Mouse (Mus musculus): Measurements from ENCODE around the gene Olfml2b. TPM values are rescaled to one million over a fixed set of nuclear protein-coding genes. Genes with fewer than 3 reads are reported as not detected.

Gene Olfml2b
- polyA plus RNA-seq, 1 experiment from 2014 or later = 13.0 TPM

DNA sequence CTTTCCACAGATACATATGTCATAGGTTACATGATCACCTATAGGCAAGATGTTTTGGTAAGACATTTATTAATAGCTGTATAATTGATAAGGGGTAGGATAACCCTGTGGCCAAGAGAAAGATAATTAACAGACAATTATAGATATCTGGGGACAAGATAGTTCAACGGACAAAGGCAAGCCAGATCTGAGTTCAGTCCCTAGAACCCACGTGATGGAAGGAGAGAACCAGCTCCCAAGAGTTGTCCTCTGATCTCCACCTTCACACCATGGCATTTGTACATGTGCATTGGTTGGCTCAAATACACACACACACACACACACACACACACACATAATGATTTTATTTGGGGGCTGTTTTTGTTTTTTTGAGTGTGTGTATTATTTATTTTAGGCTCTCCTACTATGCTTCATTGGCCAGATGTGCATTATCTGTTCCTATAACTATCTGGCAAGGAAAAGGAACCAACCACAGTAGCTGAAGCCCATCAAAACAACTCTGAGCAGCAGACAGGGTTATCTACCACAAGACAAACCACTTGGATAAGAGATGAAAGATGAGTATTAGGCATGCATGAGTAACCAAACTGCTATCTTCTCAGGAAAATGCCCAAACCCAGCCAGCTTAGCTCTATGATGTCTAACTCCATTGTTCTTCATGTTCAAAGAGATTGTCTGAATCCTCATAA lies 24.5 kb upstream of the Olfml2b start:
- no peak overlapping the region for H3K4me3 ChIP-seq
- no peaks in the 10 kb centered on the region for H3K4me1 ChIP-seq
- 90% methylated on average over 2 of the region's 2 CpGs for WGBS
- H3K27me3 ChIP-seq = no peaks in the 10 kb centered on the region
- H3K4me2 ChIP-seq = no peak overlapping the region
- peaks cover 6% of the 10 kb centered on the region; the same call in 1 of the 2 replicates for H3K9me3 ChIP-seq
- H3K9ac ChIP-seq = no peak overlapping the region
- ATAC-seq (ENCODE audit: insufficient number of reproducible peaks, insufficient read depth, low FRiP score, low TSS enrichment, low read depth) = no peak
- H3K27ac ChIP-seq = no peak overlapping the region
- H3K36me3 ChIP-seq = no peaks in the 10 kb centered on the region

DNA sequence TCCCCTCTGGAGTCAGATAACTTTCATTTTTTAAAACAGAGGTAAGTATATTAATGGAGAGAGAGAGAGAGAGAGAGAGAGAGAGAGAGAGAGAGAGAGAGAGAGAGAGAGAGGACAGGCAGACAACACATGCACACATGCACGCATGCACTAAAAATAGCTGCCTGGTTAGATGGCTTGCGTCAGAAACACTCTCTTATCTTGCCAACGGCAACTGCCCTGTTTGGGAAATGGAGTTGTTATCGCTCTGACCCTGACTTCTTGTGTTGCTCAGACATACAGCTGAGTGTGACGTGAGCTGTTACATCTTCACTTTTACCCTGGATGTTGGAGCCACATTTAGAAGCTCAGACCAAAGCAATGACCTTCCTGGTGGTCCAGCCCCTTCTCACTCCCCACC lies 21.4 kb upstream of the Olfml2b start:
- no peaks in the 10 kb centered on the region for H3K36me3 ChIP-seq
- no peak for ATAC-seq (ENCODE audit: insufficient number of reproducible peaks, insufficient read depth, low FRiP score, low TSS enrichment, low read depth)
- H3K9me3 ChIP-seq = peaks cover 6% of the 10 kb centered on the region; the same call in 1 of the 2 replicates
- H3K27ac ChIP-seq = no peak overlapping the region
- H3K27me3 ChIP-seq = no peaks in the 10 kb centered on the region
- H3K4me3 ChIP-seq = no peak overlapping the region
- H3K9ac ChIP-seq = no peak overlapping the region
- no peak overlapping the region for H3K4me2 ChIP-seq
- WGBS = 71% methylated on average over 5 of the region's 5 CpGs
- H3K4me1 ChIP-seq = no peaks in the 10 kb centered on the region

DNA sequence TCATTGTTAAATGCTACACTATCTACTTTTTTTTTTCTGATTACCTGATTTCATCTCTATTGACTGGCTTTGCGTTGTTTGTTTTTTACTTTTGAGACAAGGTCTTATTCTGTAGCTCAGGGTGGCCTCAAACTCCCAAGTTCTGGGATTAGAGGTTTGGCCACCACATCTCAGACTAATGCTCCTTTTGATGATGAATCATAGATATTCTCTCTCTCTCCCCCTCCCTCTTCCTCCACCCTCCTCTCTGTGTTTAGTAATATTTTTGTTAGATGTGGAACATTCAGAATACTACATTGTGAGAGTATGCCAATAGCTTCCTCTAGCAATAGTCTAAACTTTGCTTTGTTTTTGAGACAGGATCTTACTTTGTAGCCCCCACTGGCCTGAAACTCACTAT lies 20.9 kb upstream of the Olfml2b start:
- H3K4me2 ChIP-seq = no peak overlapping the region
- no peak overlapping the region for H3K27ac ChIP-seq
- no peaks in the 10 kb centered on the region for H3K36me3 ChIP-seq
- no peaks in the 10 kb centered on the region for H3K27me3 ChIP-seq
- no peaks in the 10 kb centered on the region for H3K4me1 ChIP-seq
- H3K9me3 ChIP-seq = peaks cover 6% of the 10 kb centered on the region; the same call in 1 of the 2 replicates
- WGBS = 89% methylated on average over 1 of the region's 1 CpGs
- no peak overlapping the region for H3K9ac ChIP-seq
- ATAC-seq (ENCODE audit: insufficient number of reproducible peaks, insufficient read depth, low FRiP score, low TSS enrichment, low read depth) = no peak
- no peak overlapping the region for H3K4me3 ChIP-seq

DNA sequence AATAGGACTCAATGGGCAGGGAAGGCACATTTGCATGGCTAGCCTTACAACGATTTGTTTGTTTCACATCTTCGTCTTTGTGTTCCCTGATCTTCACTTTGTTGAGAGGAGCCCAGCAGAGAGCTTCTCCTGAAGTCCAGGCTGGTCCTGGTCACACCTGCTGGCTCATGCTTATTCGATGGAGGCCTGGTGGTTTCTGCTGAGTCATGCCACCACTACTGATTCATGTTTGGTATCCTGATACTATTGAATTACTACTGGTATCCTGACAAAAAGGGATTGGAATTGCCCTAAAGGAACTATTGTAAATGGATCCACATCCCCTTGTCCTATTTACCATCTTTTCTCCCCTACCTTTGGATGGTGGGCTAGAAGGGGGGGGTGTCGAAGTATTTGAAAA lies 13.8 kb upstream of the Olfml2b start:
- no peak for ATAC-seq (ENCODE audit: insufficient number of reproducible peaks, insufficient read depth, low FRiP score, low TSS enrichment, low read depth)
- H3K36me3 ChIP-seq = no peaks in the 10 kb centered on the region

GRCm38 (mm10) chr1:170631571-170631970 lies 12.8 kb upstream of the Olfml2b start:
- H3K9me3 ChIP-seq = no peaks in the 10 kb centered on the region
- H3K27me3 ChIP-seq = no peaks in the 10 kb centered on the region
- no peaks in the 10 kb centered on the region for H3K4me1 ChIP-seq
- no peak for ATAC-seq (ENCODE audit: insufficient number of reproducible peaks, insufficient read depth, low FRiP score, low TSS enrichment, low read depth)
- H3K9ac ChIP-seq = no peak overlapping the region
- H3K4me3 ChIP-seq = no peak overlapping the region
- WGBS = 91% methylated on average over 5 of the region's 5 CpGs
- no peak overlapping the region for H3K27ac ChIP-seq
- no peak overlapping the region for H3K4me2 ChIP-seq
- H3K36me3 ChIP-seq = no peaks in the 10 kb centered on the region

More for the DNA sequence above, 13.8 kb upstream of the Olfml2b start:
- Histone ChIP-seq H3K4me2 (no peak overlapping the region), H3K9ac (no peak overlapping the region), H3K27me3 (no peaks in the 10 kb centered on the region), H3K4me1 (no peaks in the 10 kb centered on the region), H3K9me3 (no peaks in the 10 kb centered on the region), H3K27ac (no peak overlapping the region), H3K4me3 (no peak overlapping the region)
- WGBS = 77% methylated on average over 4 of the region's 4 CpGs

- Histone ChIP-seq H3K4me2 (no peak overlapping the region), H3K36me3 (no peaks in the 10 kb centered on the region), H3K27me3 (no peaks in the 10 kb centered on the region), H3K4me1 (no peaks in the 10 kb centered on the region), H3K27ac (no peak overlapping the region), H3K9ac (no peak overlapping the region), H3K9me3 (no peaks in the 10 kb centered on the region), H3K4me3 (no peak overlapping the region)
- no peak for ATAC-seq (ENCODE audit: insufficient number of reproducible peaks, insufficient read depth, low FRiP score, low TSS enrichment, low read depth)
- 19% methylated on average over 3 of the region's 3 CpGs for WGBS
Measured at GRCm38 (mm10) chr1:170632385-170632784, 11.9 kb upstream of the Olfml2b start.

DNA sequence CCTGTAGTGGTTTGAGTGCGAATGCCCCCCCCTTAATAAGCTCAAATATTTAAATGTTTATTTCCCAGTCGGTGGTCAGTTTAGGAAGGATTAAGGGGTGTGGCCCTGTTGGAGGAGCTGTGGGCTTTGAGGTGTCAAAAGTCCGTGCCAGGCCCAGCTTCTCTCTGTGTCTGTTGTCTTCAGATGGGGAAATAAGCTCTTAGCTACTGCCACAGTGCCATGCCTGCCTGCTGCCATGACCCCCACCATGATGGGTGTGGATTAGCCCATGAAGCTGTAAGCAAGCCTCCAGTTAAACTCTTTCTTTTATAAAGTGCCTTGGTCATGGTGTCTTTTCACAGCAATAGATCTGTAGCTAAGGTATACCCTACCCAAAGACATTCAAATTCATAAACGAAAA lies 11.5 kb upstream of the Olfml2b start:
- Histone ChIP-seq H3K4me3 (no peak overlapping the region), H3K4me1 (no peaks in the 10 kb centered on the region), H3K4me2 (no peak overlapping the region), H3K36me3 (no peaks in the 10 kb centered on the region), H3K9me3 (no peaks in the 10 kb centered on the region), H3K9ac (no peak overlapping the region), H3K27ac (no peak overlapping the region), H3K27me3 (no peaks in the 10 kb centered on the region)
- no peak for ATAC-seq (ENCODE audit: insufficient number of reproducible peaks, insufficient read depth, low FRiP score, low TSS enrichment, low read depth)
- WGBS = 67% methylated on average over 4 of the region's 4 CpGs

- H3K4me3 ChIP-seq = no peak overlapping the region
- H3K9me3 ChIP-seq = no peaks in the 10 kb centered on the region
- no peaks in the 10 kb centered on the region for H3K36me3 ChIP-seq
- no peak overlapping the region for H3K4me2 ChIP-seq
- no peaks in the 10 kb centered on the region for H3K4me1 ChIP-seq
- no peak overlapping the region for H3K27ac ChIP-seq
- no peak for ATAC-seq (ENCODE audit: insufficient number of reproducible peaks, insufficient read depth, low FRiP score, low TSS enrichment, low read depth)
- H3K27me3 ChIP-seq = no peaks in the 10 kb centered on the region
- no peak overlapping the region for H3K9ac ChIP-seq
- 84% methylated on average over 7 of the region's 7 CpGs for WGBS
Measured at GRCm38 (mm10) chr1:170638941-170639340, 5.4 kb upstream of the Olfml2b start.

DNA sequence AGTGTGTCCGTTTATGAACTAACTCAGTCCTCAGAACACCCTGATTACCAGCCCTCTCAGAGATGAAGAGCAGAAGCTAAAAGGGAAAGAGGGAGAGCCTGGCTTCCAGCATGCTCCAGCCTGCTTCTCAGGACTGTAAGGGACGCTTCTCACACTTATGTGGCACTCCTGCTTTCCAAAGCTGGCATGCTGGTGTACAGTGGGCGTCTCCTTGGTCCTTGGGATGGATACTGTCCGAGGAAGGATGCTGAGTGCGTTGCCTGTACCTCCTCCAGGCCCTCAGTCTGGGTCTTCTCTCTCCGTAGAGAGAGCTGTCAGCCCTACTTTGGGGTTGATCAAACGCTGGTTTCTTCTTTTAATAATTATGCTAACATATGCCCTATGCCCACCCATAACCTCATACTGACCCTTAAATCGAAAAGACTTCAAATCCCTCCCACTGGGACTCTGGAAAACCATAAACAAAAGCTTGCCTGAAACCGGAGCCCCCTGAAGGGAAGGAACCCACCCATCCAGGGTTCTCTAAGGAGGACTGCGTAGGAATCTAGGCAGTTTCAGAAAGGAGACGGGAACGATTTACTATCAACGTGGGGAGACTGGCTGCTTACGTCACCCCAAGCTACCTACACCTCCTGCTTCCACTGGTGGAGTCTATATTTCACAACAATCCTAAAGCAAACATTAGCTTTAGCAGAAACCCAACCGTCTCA lies 1.7 kb downstream of the Olfml2b start:
- H3K4me3 ChIP-seq = peak overlapping the region; percentile 11

GRCm38 (mm10) chr1:170646606-170647287 lies 2.4 kb downstream of the Olfml2b start:
- no peak overlapping the region for H3K4me3 ChIP-seq
- peaks cover 29% of the 10 kb centered on the region for H3K4me1 ChIP-seq
- H3K36me3 ChIP-seq = no peaks in the 10 kb centered on the region
- ATAC-seq (ENCODE audit: insufficient number of reproducible peaks, insufficient read depth, low FRiP score, low TSS enrichment, low read depth) = no peak
- peak overlapping the region; percentile 83 for H3K4me2 ChIP-seq
- WGBS = 74% methylated on average over 9 of the region's 9 CpGs
- no peaks in the 10 kb centered on the region for H3K27me3 ChIP-seq
- H3K9ac ChIP-seq = no peak overlapping the region
- H3K9me3 ChIP-seq = no peaks in the 10 kb centered on the region
- no peak overlapping the region for H3K27ac ChIP-seq

More for the DNA sequence above, 1.7 kb downstream of the Olfml2b start:
- ATAC-seq (ENCODE audit: insufficient number of reproducible peaks, insufficient read depth, low FRiP score, low TSS enrichment, low read depth) = no peak
- H3K4me2 ChIP-seq = peak overlapping the region; percentile 83
- H3K4me1 ChIP-seq = peaks cover 28% of the 10 kb centered on the region
- WGBS = 46% methylated on average over 15 of the region's 15 CpGs
- no peaks in the 10 kb centered on the region for H3K9me3 ChIP-seq
- H3K27ac ChIP-seq = no peak overlapping the region
- H3K36me3 ChIP-seq = no peaks in the 10 kb centered on the region
- 0 out of 2 replicates have a peak overlapping the region, but pooled peaks have one; percentile 6 for H3K9ac ChIP-seq
- H3K27me3 ChIP-seq = no peaks in the 10 kb centered on the region

DNA sequence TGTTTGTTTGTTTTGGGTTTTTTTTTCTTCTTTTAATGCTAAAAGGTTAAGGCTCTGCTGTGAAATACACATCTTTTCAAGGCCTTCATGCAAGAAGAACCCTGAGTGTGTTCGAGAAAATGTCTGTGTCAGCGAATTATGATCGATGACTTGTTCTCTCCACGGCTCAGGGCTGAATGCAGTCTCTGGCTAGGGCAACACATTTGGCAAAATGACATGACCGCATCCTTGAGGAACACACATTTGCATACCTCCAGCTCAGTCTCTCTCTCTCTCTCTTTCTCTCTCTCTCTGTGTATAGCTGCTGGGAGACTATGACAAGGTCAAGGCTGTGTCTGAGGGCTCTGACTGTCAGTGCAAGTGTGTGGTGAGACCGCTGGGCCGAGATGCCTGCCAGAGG lies 3.0 kb downstream of the Olfml2b start:
- H3K4me2 ChIP-seq = no peak overlapping the region
- no peak overlapping the region for H3K4me3 ChIP-seq
- H3K9ac ChIP-seq = no peak overlapping the region

More for the DNA sequence above, 3.0 kb downstream of the Olfml2b start:
- H3K27me3 ChIP-seq = no peaks in the 10 kb centered on the region
- H3K27ac ChIP-seq = no peak overlapping the region
- peaks cover 33% of the 10 kb centered on the region for H3K4me1 ChIP-seq
- ATAC-seq (ENCODE audit: insufficient number of reproducible peaks, insufficient read depth, low FRiP score, low TSS enrichment, low read depth) = no peak
- WGBS = 77% methylated on average over 7 of the region's 7 CpGs
- no peaks in the 10 kb centered on the region for H3K9me3 ChIP-seq
- H3K36me3 ChIP-seq = no peaks in the 10 kb centered on the region

Data from embryonic facial prominence, embryonic 13.5 days (tissue).